Mouse (Mus musculus) G1E (cell line): ENCODE measurements around the gene Exoc6. TPM values are rescaled to one million over a fixed set of nuclear protein-coding genes. Genes with fewer than 3 reads are reported as not detected.

Experiments used
- ATAC-seq: 2 replicates; pipeline ENCODE4 v1.8.0; 2016; ENCODE audit warnings: mild to moderate bottlenecking; ENCODE audit not compliant: insufficient number of reproducible peaks, poor library complexity, low FRiP score, severe bottlenecking; ENCODE audit errors: extremely low read depth
- DNase-seq: peaks from one replicate; pipeline ENCODE4 v3.0.0; 2012; ENCODE audit warnings: low spot score
- H3K27me3 ChIP-seq: 2 replicates; pipeline ENCODE4 v1.6.1; 2012; ENCODE audit warnings: mild to moderate bottlenecking, low read length, inconsistent platforms; ENCODE audit not compliant: insufficient read depth
- H3K36me3 ChIP-seq: replicated peaks from 2 replicates; pipeline ENCODE3; 2012; ENCODE audit warnings: mild to moderate bottlenecking, inconsistent platforms
- H3K4me1 ChIP-seq: 2 replicates; pipeline ENCODE4 v1.6.1; 2012; ENCODE audit warnings: low read depth, low read length, inconsistent platforms, mixed read lengths; ENCODE audit not compliant: insufficient read depth
- H3K4me3 ChIP-seq: 2 replicates; pipeline ENCODE4 v1.5.1; 2012; ENCODE audit warnings: low read depth, mild to moderate bottlenecking, inconsistent platforms, low read length, moderate library complexity, mixed read lengths
- H3K9me3 ChIP-seq: replicated peaks from 2 replicates; pipeline ENCODE4 v1.6.1; 2012; ENCODE audit warnings: inconsistent platforms
- CTCF ChIP-seq: IDR thresholded peaks from 2 replicates; pipeline ENCODE4 v1.5.1; 2012; ENCODE audit warnings: low read depth, low read length, inconsistent platforms, mixed read lengths
- GATA1 ChIP-seq: IDR thresholded peaks from 2 replicates; pipeline ENCODE4 v1.6.1; 2012; ENCODE audit warnings: borderline replicate concordance, low read length, inconsistent platforms, mixed read lengths
- GATA2 ChIP-seq: IDR thresholded peaks from 2 replicates; pipeline ENCODE4 v1.6.1; 2012; ENCODE audit warnings: low read depth, low read length, inconsistent platforms, borderline replicate concordance
- POLR2AphosphoS5 ChIP-seq: IDR thresholded peaks from 2 replicates; pipeline ENCODE4 v1.6.1; 2012; ENCODE audit warnings: low read depth, low read length, inconsistent platforms; ENCODE audit not compliant: insufficient replicate concordance
- TAL1 ChIP-seq: conservative IDR thresholded peaks from 2 replicates; pipeline ENCODE4 v1.6.1; 2012; ENCODE audit warnings: low read depth, low read length, inconsistent platforms, mixed read lengths
- polyA plus RNA-seq: library from polyadenylated mRNA; stranded (reverse); fragments of >175 nt; gene quantifications from 2 replicates; pipeline ENCODE4 v1.2.3, GENCODE M21; 2012
- total RNA-seq, 2 experiments: library from RNA; stranded (forward) in 1 of 2; stranded (reverse) in 1 of 2; fragments of 200-1000 nt in 1 of 2; fragments of >200 nt in 1 of 2; fragmentation: Nextera tagmentation in 1 of 2; gene quantifications; 2 replicates each; pipeline ENCODE4 v1.2.3; 2014 to 2017

Gene Exoc6
- total and polyA plus RNA-seq, 3 experiments, result 26.0 to 117 (median 92.8) TPM

DNA sequence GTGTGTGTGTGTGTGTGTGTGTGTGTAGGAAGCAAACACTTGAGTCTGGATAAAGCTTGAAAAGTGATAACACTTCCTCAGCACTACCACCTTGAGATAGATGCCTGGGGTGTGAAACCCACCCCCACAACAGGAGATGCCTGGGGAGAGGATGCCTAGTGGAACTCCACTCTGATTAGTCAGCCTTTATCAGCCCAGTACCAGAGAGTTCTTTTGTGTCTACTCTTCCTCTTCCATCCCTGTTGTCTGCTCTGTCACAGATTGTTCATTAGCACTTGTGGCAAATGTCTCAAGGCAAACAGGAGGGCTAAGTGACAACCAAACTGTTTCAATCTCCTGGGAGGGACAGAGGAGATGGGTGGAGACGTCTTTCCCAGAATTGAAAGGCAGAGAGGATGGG, 168.9 kb downstream of the Exoc6 start:
- DNase-seq, result no peak

DNA sequence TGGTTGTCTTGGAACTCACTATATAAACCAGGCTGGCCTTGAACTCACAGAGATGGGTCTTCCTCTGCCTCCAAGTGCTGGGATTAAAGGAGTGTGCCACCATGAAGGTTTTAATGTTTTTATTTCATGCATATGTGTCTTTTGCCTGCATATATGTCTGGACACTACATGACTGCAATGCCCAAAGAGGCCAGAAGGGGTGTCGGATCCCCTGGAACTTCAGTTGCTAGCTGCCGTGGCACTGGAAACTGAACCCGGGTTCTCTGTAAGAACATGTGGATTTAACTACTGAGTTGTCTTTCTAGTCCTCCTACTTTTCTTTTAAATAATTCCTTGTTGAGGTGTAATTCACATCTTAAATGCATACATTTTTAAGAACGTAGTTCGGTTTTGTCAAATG, 174.4 kb downstream of the Exoc6 start:
- Histone ChIP-seq H3K36me3 (no peaks in the 10 kb centered on the region), H3K4me3 (no peak overlapping the region), H3K4me1 (no peaks in the 10 kb centered on the region), H3K9me3 (no peaks in the 10 kb centered on the region), H3K27me3 (peaks cover 16% of the 10 kb centered on the region)
- TF ChIP-seq TAL1 (no peak), CTCF (no peak), GATA2 (no peak), POLR2AphosphoS5 (no peak), GATA1 (no peak)
- DNase-seq (no peak), ATAC-seq (no peak)

More for the DNA sequence above, 168.9 kb downstream of the Exoc6 start:
- Histone ChIP-seq H3K9me3 (no peaks in the 10 kb centered on the region), H3K36me3 (no peaks in the 10 kb centered on the region), H3K4me1 (no peaks in the 10 kb centered on the region), H3K27me3 (peaks cover 19% of the 10 kb centered on the region; the same call in 1 of the 2 replicates), H3K4me3 (no peak overlapping the region)
- TF ChIP-seq TAL1 (no peak), POLR2AphosphoS5 (no peak), GATA2 (no peak), CTCF (no peak), GATA1 (no peak)
- no peak for ATAC-seq

DNA sequence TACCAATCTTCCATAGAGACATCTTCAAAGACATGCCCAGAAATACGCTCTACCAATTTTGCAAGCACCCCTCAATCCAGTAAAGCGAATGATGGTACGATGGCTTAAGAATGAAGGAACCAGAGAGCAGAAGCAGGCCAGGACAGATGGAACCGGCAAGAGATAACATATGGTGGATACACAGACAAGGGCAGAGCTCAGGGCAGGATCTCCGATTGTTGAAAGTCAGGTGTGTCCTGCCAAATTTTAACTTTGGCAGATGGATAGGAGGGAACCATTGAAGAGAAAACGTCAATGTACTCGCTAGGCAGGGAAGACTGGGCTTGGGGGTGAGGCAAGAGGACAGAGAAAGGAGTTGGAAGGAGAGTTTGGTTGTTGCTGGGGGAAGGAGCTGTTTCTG, 176.4 kb downstream of the Exoc6 start:
- no peaks in the 10 kb centered on the region for H3K4me1 ChIP-seq
- DNase-seq, result no peak
- H3K4me3 ChIP-seq, result no peak overlapping the region
- TF ChIP-seq TAL1 (no peak), GATA1 (no peak), POLR2AphosphoS5 (no peak), GATA2 (no peak), CTCF (no peak)
- no peaks in the 10 kb centered on the region for H3K36me3 ChIP-seq
- no peaks in the 10 kb centered on the region for H3K9me3 ChIP-seq
- ATAC-seq, result no peak
- H3K27me3 ChIP-seq, result peaks cover 21% of the 10 kb centered on the region

DNA sequence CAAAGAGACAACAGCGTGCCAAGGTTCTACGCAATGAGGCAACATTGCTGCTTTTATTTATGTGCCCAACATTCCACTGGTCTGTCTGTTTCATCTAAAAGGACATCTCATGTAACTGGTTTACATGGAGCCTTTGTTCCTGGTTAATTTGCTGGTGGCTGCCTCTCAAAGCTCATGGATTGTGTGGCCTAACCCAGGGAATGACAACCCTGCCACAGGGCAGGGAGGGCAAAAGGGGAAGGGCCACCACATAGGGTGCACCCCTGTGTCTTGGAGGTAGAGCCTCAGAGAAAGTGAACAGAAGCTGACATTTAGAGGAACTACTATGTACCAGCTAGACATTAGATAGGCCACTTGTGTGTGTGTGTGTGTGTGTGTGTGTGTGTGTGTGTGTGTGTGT, 177.1 kb downstream of the Exoc6 start:
- H3K4me1 ChIP-seq, result no peaks in the 10 kb centered on the region
- H3K27me3 ChIP-seq, result peaks cover 21% of the 10 kb centered on the region
- H3K9me3 ChIP-seq, result no peaks in the 10 kb centered on the region
- DNase-seq, result no peak
- H3K4me3 ChIP-seq, result no peak overlapping the region
- no peak for ATAC-seq
- TF ChIP-seq TAL1 (no peak), GATA2 (no peak), CTCF (no peak), POLR2AphosphoS5 (no peak), GATA1 (no peak)
- H3K36me3 ChIP-seq, result no peaks in the 10 kb centered on the region

Other genes starting within 250 kb of the Exoc6 start
- 120 and 139 TPM in 2 replicates for gene Ide, start 212.6 kb upstream of the Exoc6 start, total RNA-seq (2014; fragmentation: Nextera tagmentation)
- gene Ide, start 212.6 kb upstream of the Exoc6 start, total RNA-seq (2017), result 63.0 and 79.1 TPM in 2 replicates
- gene Ide, start 212.6 kb upstream of the Exoc6 start, polyA plus RNA-seq, result 8.7 and 9.1 TPM in 2 replicates
- 166 and 200 TPM in 2 replicates for gene Kif11, start 174.0 kb upstream of the Exoc6 start, total RNA-seq (2014; fragmentation: Nextera tagmentation)
- gene Kif11, start 174.0 kb upstream of the Exoc6 start, total RNA-seq (2017), result 156 and 177 TPM in 2 replicates
- 5.5 and 6.6 TPM in 2 replicates for gene Kif11, start 174.0 kb upstream of the Exoc6 start, polyA plus RNA-seq
- gene Hhex, start 115.6 kb upstream of the Exoc6 start, total RNA-seq (2014; fragmentation: Nextera tagmentation), result 70.5 and 74.0 TPM in 2 replicates
- gene Hhex, start 115.6 kb upstream of the Exoc6 start, total RNA-seq (2017), result 33.6 and 45.2 TPM in 2 replicates
- gene Hhex, start 115.6 kb upstream of the Exoc6 start, polyA plus RNA-seq, result 214 and 327 TPM in 2 replicates
- 0.75 and 1.4 TPM in 2 replicates for gene Cyp26c1, start 135.2 kb downstream of the Exoc6 start, total RNA-seq (2014; fragmentation: Nextera tagmentation)
- gene Cyp26c1, start 135.2 kb downstream of the Exoc6 start, total RNA-seq (2017), result 0.17 and 0.33 TPM in 2 replicates
- 0.07 and 0.10 TPM in 2 replicates for gene Cyp26c1, start 135.2 kb downstream of the Exoc6 start, polyA plus RNA-seq
- 0.53 and 0.60 TPM in 2 replicates for gene Cyp26a1, start 147.4 kb downstream of the Exoc6 start, total RNA-seq (2014; fragmentation: Nextera tagmentation)
- 0.55 and 0.64 TPM in 2 replicates for gene Cyp26a1, start 147.4 kb downstream of the Exoc6 start, total RNA-seq (2017)
- 0.42 and 0.50 TPM in 2 replicates for gene Cyp26a1, start 147.4 kb downstream of the Exoc6 start, polyA plus RNA-seq